In genomic region chr1:51922820-51923219, GRCm38 (mm10) we compare ENCODE assay signal across 10 mouse cellular contexts. TPM values are rescaled to one million over a fixed set of nuclear protein-coding genes. Genes with fewer than 3 reads are reported as not detected.
DNase-seq lines count a peak whose midpoint lies in the region; ATAC-seq lines count a peak whose summit lies in the region.
"Had no signal": no experiment of that assay in that cellular context is flagged by ENCODE, and none has a peak within 500 bp of the region (broad histone marks: within the 10 kb centered on the region; RNA-seq: fewer than 3 reads in every experiment).

No protein-coding gene starts in this region.

- no peak overlapping the region for H3K9ac ChIP-seq in heart, embryonic 12.5 days
- no peak overlapping the region for H3K9ac ChIP-seq in hindbrain, embryonic 16.5 days (ENCODE audit: low read depth, low read length)

- peaks cover 9% of the 10 kb centered on the region; the same call in 1 of the 2 replicates for H3K4me1 ChIP-seq in heart, embryonic 12.5 days (replicated peaks)
- H3K4me1 ChIP-seq in hindbrain, embryonic 16.5 days (ENCODE audit: control insufficient read depth, insufficient read depth, low read depth, low read length): no peaks in the 10 kb centered on the region

- H3K27ac ChIP-seq in heart, embryonic 12.5 days (ENCODE audit: poor library complexity, severe bottlenecking): no peak overlapping the region
- no peak overlapping the region for H3K27ac ChIP-seq in hindbrain, embryonic 16.5 days (ENCODE audit: low read depth, low read length)

- H3K4me2 ChIP-seq in heart, embryonic 12.5 days: peak overlapping the region; percentile 57
- peak overlapping the region; percentile 50 for H3K4me2 ChIP-seq in hindbrain, embryonic 16.5 days (ENCODE audit: low read length)

- no peaks in the 10 kb centered on the region for H3K36me3 ChIP-seq in heart, embryonic 12.5 days
- no peaks in the 10 kb centered on the region for H3K36me3 ChIP-seq in hindbrain, embryonic 16.5 days (ENCODE audit: control insufficient read depth, insufficient read depth, low read length)

- H3K27me3 ChIP-seq in heart, embryonic 12.5 days (replicated peaks): no peaks in the 10 kb centered on the region
- no peaks in the 10 kb centered on the region for H3K27me3 ChIP-seq in hindbrain, embryonic 16.5 days (replicated peaks; ENCODE audit: control insufficient read depth, insufficient read depth, low read length)

- DNase-seq in heart, adult 18-20 months: no peak
- DNase-seq in embryo, embryonic 11 days: peak; percentile 83
- DNase-seq in neural tube, embryonic 10.5 days (ENCODE audit: extremely low spot score, low spot score): peak; percentile 42
- DNase-seq in spleen, postnatal 14 days (ENCODE audit: low spot score in 2 of 2): no peak
- DNase-seq in layer of hippocampus, adult 18-20 months (ENCODE audit: low spot score in 2 of 2): no peak
- DNase-seq in kidney, postnatal 4 days: no peak
- DNase-seq: gastrocnemius, postnatal 36 days had no signal

- peak; percentile 71 for ATAC-seq in heart, embryonic 12.5 days (ENCODE audit: insufficient number of reproducible peaks, low FRiP score)
- ATAC-seq in hindbrain, embryonic 16.5 days: peak; percentile 90

- peak overlapping the region; percentile 12; the same call in 1 of the 2 replicates for H3K4me3 ChIP-seq in heart, embryonic 12.5 days
- peak overlapping the region; percentile 27; the same call in 1 of the 2 replicates for H3K4me3 ChIP-seq in hindbrain, embryonic 16.5 days (ENCODE audit: low read length)

- WGBS in heart, embryonic 12.5 days: 10% methylated on average over 12 of the region's 12 CpGs
- WGBS in hindbrain, embryonic 16.5 days: 21% methylated on average over 12 of the region's 12 CpGs

- H3K9me3 ChIP-seq in heart, embryonic 12.5 days (replicated peaks): no peaks in the 10 kb centered on the region
- H3K9me3 ChIP-seq in hindbrain, embryonic 16.5 days (ENCODE audit: control insufficient read depth, low read length): no peaks in the 10 kb centered on the region

RNA-seq across cellular contexts. Expression of gene Myo1b, which starts 6.9 kb away (rescaled TPM):
- 36.5 and 38.1 TPM in 2 replicates for polyA plus RNA-seq in heart, embryonic 12.5 days (2016; fragmentation: Nextera tagmentation; extraction: Ambion mirVana)
- 10 to 100 TPM; 24.8 to 30.0 TPM for total RNA-seq in heart, adult 18-20 months (2021)
- polyA plus RNA-seq in hindbrain, embryonic 16.5 days (2015; fragmentation: Nextera tagmentation; extraction: Ambion mirVana): 43.2 and 53.8 TPM in 2 replicates
- 10 to 100 TPM; 10.1 to 10.4 TPM for total RNA-seq in layer of hippocampus, adult 18-20 months (2021)
- total RNA-seq: megakaryocyte-erythroid progenitor cell, adult 5-6 weeks had no signal

Comparison
In these comparisons a context has a peak if more than half of its experiments do, and no peak if none do; other contexts are left out.
1. DNase-seq: peak in embryo, embryonic 11 days (single experiment) and neural tube, embryonic 10.5 days (single experiment); none in heart, adult 18-20 months (0 of 2), spleen, postnatal 14 days (0 of 2), layer of hippocampus, adult 18-20 months (0 of 2) and kidney, postnatal 4 days (0 of 2).